28 mouse cellular contexts compared by ENCODE assay signal in genomic region chr4:27130108-27130507, GRCm38 (mm10).
DNase-seq lines count a peak whose midpoint lies in the region; ATAC-seq lines count a peak whose summit lies in the region.
"Had no signal": no experiment of that assay in that cellular context is flagged by ENCODE, and none has a peak within 500 bp of the region (broad histone marks: within the 10 kb centered on the region; RNA-seq: fewer than 3 reads in every experiment).

No protein-coding gene starts in this region.

- H3K4me3 ChIP-seq in forebrain, embryonic 14.5 days (ENCODE audit: low read depth, low read length) = no peak overlapping the region
- H3K4me3 ChIP-seq in forebrain, embryonic 11.5 days (ENCODE audit: low read depth, low read length) = no peak overlapping the region
- no peak overlapping the region for H3K4me3 ChIP-seq in midbrain, embryonic 14.5 days (replicated peaks; ENCODE audit: low read depth, low read length)
- H3K4me3 ChIP-seq in midbrain, embryonic 10.5 days = no peak overlapping the region
- H3K4me3 ChIP-seq in midbrain, embryonic 16.5 days (ENCODE audit: low read depth, low read length) = no peak overlapping the region
- no peak overlapping the region for H3K4me3 ChIP-seq in midbrain, embryonic 13.5 days (replicated peaks)
- H3K4me3 ChIP-seq: embryonic facial prominence, embryonic 13.5 days; embryonic facial prominence, embryonic 15.5 days; erythroblast, embryonic 14.5 days; forebrain, embryonic 10.5 days; forebrain, embryonic 13.5 days had no signal

- H3K36me3 ChIP-seq in forebrain, embryonic 14.5 days (ENCODE audit: control insufficient read depth, insufficient read depth, low read length) = no peaks in the 10 kb centered on the region
- no peaks in the 10 kb centered on the region for H3K36me3 ChIP-seq in forebrain, embryonic 11.5 days (ENCODE audit: control insufficient read depth, insufficient read depth, low read length)
- H3K36me3 ChIP-seq in midbrain, embryonic 14.5 days (ENCODE audit: control insufficient read depth, insufficient read depth, low read length) = no peaks in the 10 kb centered on the region
- no peaks in the 10 kb centered on the region for H3K36me3 ChIP-seq in midbrain, embryonic 10.5 days
- H3K36me3 ChIP-seq in midbrain, embryonic 16.5 days (ENCODE audit: control insufficient read depth, insufficient read depth, low read length) = no peaks in the 10 kb centered on the region
- no peaks in the 10 kb centered on the region for H3K36me3 ChIP-seq in midbrain, embryonic 13.5 days
- H3K36me3 ChIP-seq: embryonic facial prominence, embryonic 13.5 days; embryonic facial prominence, embryonic 15.5 days; forebrain, embryonic 10.5 days; G1E had no signal

- no peak overlapping the region for H3K4me2 ChIP-seq in forebrain, embryonic 14.5 days (ENCODE audit: low read length)
- no peak overlapping the region for H3K4me2 ChIP-seq in forebrain, embryonic 11.5 days (ENCODE audit: low read depth, low read length, severe bottlenecking)
- H3K4me2 ChIP-seq in midbrain, embryonic 14.5 days (ENCODE audit: low read length) = no peak overlapping the region
- no peak overlapping the region for H3K4me2 ChIP-seq in midbrain, embryonic 16.5 days (ENCODE audit: low read length)
- H3K4me2 ChIP-seq in midbrain, embryonic 13.5 days (replicated peaks) = no peak overlapping the region
- H3K4me2 ChIP-seq: embryonic facial prominence, embryonic 13.5 days; embryonic facial prominence, embryonic 15.5 days; forebrain, embryonic 13.5 days had no signal

- no peak for ATAC-seq in forebrain, embryonic 14.5 days
- ATAC-seq in forebrain, embryonic 11.5 days (replicated peaks; ENCODE audit: low FRiP score) = no peak
- ATAC-seq in midbrain, embryonic 14.5 days (ENCODE audit: low FRiP score, low TSS enrichment) = 0 out of 2 replicates have a peak, but pooled peaks have one; percentile 31
- ATAC-seq in midbrain, embryonic 16.5 days = peak; percentile 62; the same call in 1 of the 2 replicates
- no peak for ATAC-seq in midbrain, embryonic 13.5 days
- ATAC-seq: activated CD4-positive, CD25-positive, alpha-beta regulatory T cell, adult 4 months; CD4-positive, CD25-positive, alpha-beta regulatory T cell, adult 4 months; forebrain, embryonic 13.5 days; forebrain, embryonic 16.5 days; Patski had no signal

- no peak overlapping the region for H3K9ac ChIP-seq in forebrain, embryonic 14.5 days (ENCODE audit: low read length)
- no peak overlapping the region for H3K9ac ChIP-seq in forebrain, embryonic 11.5 days (ENCODE audit: low read length)
- no peak overlapping the region for H3K9ac ChIP-seq in midbrain, embryonic 14.5 days (replicated peaks; ENCODE audit: low read length)
- no peak overlapping the region for H3K9ac ChIP-seq in midbrain, embryonic 16.5 days (ENCODE audit: low read depth, low read length)
- H3K9ac ChIP-seq in midbrain, embryonic 13.5 days (replicated peaks) = no peak overlapping the region
- H3K9ac ChIP-seq: embryonic facial prominence, embryonic 13.5 days; embryonic facial prominence, embryonic 15.5 days; forebrain, embryonic 13.5 days had no signal

- WGBS in forebrain, embryonic 14.5 days = 64% methylated on average over 1 of the region's 1 CpGs
- WGBS in forebrain, embryonic 11.5 days = 66% methylated on average over 1 of the region's 1 CpGs
- WGBS in midbrain, embryonic 14.5 days = 42% methylated on average over 1 of the region's 1 CpGs
- WGBS in midbrain, embryonic 10.5 days = 68% methylated on average over 1 of the region's 1 CpGs
- 48% methylated on average over 1 of the region's 1 CpGs for WGBS in midbrain, embryonic 16.5 days
- 64% methylated on average over 1 of the region's 1 CpGs for WGBS in midbrain, embryonic 13.5 days

- H3K9me3 ChIP-seq in forebrain, embryonic 14.5 days (replicated peaks; ENCODE audit: control insufficient read depth, low read length) = no peaks in the 10 kb centered on the region
- H3K9me3 ChIP-seq in forebrain, embryonic 11.5 days (ENCODE audit: control insufficient read depth, low read length) = no peaks in the 10 kb centered on the region
- no peaks in the 10 kb centered on the region for H3K9me3 ChIP-seq in midbrain, embryonic 14.5 days (ENCODE audit: control insufficient read depth, low read length)
- H3K9me3 ChIP-seq in midbrain, embryonic 10.5 days (replicated peaks) = no peaks in the 10 kb centered on the region
- no peaks in the 10 kb centered on the region for H3K9me3 ChIP-seq in midbrain, embryonic 16.5 days (replicated peaks; ENCODE audit: control insufficient read depth, low read length, poor library complexity, severe bottlenecking)
- no peaks in the 10 kb centered on the region for H3K9me3 ChIP-seq in midbrain, embryonic 13.5 days
- H3K9me3 ChIP-seq: embryonic facial prominence, embryonic 13.5 days; embryonic facial prominence, embryonic 15.5 days; forebrain, embryonic 10.5 days; forebrain, embryonic 13.5 days; G1E had no signal

- no peak overlapping the region for H3K27ac ChIP-seq in forebrain, embryonic 14.5 days (ENCODE audit: low read depth, low read length)
- H3K27ac ChIP-seq in forebrain, embryonic 11.5 days (ENCODE audit: low read depth, low read length) = no peak overlapping the region
- no peak overlapping the region for H3K27ac ChIP-seq in midbrain, embryonic 14.5 days (replicated peaks; ENCODE audit: low read depth, low read length)
- no peak overlapping the region for H3K27ac ChIP-seq in midbrain, embryonic 10.5 days (replicated peaks)
- H3K27ac ChIP-seq in midbrain, embryonic 16.5 days (ENCODE audit: low read length) = no peak overlapping the region
- H3K27ac ChIP-seq in midbrain, embryonic 13.5 days = no peak overlapping the region
- H3K27ac ChIP-seq: embryonic facial prominence, embryonic 13.5 days; embryonic facial prominence, embryonic 15.5 days; forebrain, embryonic 10.5 days; forebrain, embryonic 13.5 days had no signal

- peak; percentile 2 for DNase-seq in forebrain, embryonic 14.5 days (ENCODE audit: low spot score)
- DNase-seq in forebrain, embryonic 11.5 days (ENCODE audit: low spot score) = no peak
- peak; percentile 55 for DNase-seq in midbrain, embryonic 14.5 days
- no peak for DNase-seq in midbrain, embryonic 10.5 days (ENCODE audit: low spot score)
- DNase-seq: adrenal gland, adult 8-10 months; adrenal gland, postnatal 14 days; adrenal gland, postnatal 36 days; B cell, adult 2 months; cerebellum, adult 11 months; cerebellum, adult 18-20 months; cerebellum, adult 8-10 months; cerebellum, adult 9-11 months; cerebellum, postnatal 14 days; cerebellum, postnatal 36 days; embryo, embryonic 11 days had no signal

- H3K4me1 ChIP-seq in forebrain, embryonic 14.5 days (ENCODE audit: control insufficient read depth, insufficient read depth, low read length) = no peaks in the 10 kb centered on the region
- H3K4me1 ChIP-seq in forebrain, embryonic 11.5 days (replicated peaks; ENCODE audit: control insufficient read depth, insufficient read depth, low read length) = no peaks in the 10 kb centered on the region
- H3K4me1 ChIP-seq in midbrain, embryonic 14.5 days (ENCODE audit: control insufficient read depth, insufficient read depth, low read length) = no peaks in the 10 kb centered on the region
- no peaks in the 10 kb centered on the region for H3K4me1 ChIP-seq in midbrain, embryonic 10.5 days
- no peaks in the 10 kb centered on the region for H3K4me1 ChIP-seq in midbrain, embryonic 16.5 days (ENCODE audit: control insufficient read depth, insufficient read depth, low read length)
- no peaks in the 10 kb centered on the region for H3K4me1 ChIP-seq in midbrain, embryonic 13.5 days (replicated peaks)
- H3K4me1 ChIP-seq: embryonic facial prominence, embryonic 13.5 days; embryonic facial prominence, embryonic 15.5 days; forebrain, embryonic 10.5 days; forebrain, embryonic 13.5 days had no signal

- H3K27me3 ChIP-seq in forebrain, embryonic 14.5 days (replicated peaks; ENCODE audit: control insufficient read depth, insufficient read depth, low read length) = no peaks in the 10 kb centered on the region
- H3K27me3 ChIP-seq in forebrain, embryonic 11.5 days (ENCODE audit: control insufficient read depth, insufficient read depth, low read length) = no peaks in the 10 kb centered on the region
- H3K27me3 ChIP-seq in midbrain, embryonic 14.5 days (ENCODE audit: control insufficient read depth, insufficient read depth, low read length) = no peaks in the 10 kb centered on the region
- H3K27me3 ChIP-seq in midbrain, embryonic 10.5 days (ENCODE audit: low read depth, poor library complexity, severe bottlenecking) = no peaks in the 10 kb centered on the region
- no peaks in the 10 kb centered on the region for H3K27me3 ChIP-seq in midbrain, embryonic 16.5 days (ENCODE audit: control insufficient read depth, insufficient read depth, low read depth, low read length)
- no peaks in the 10 kb centered on the region for H3K27me3 ChIP-seq in midbrain, embryonic 13.5 days
- H3K27me3 ChIP-seq: CH12.LX; embryonic facial prominence, embryonic 13.5 days; embryonic facial prominence, embryonic 15.5 days; forebrain, embryonic 13.5 days; Patski had no signal

Comparison
In these comparisons a context has a peak if more than half of its experiments do, and no peak if none do; other contexts are left out.
1. ATAC-seq: peak in midbrain, embryonic 14.5 days (single experiment) and midbrain, embryonic 16.5 days (single experiment); none in forebrain, embryonic 14.5 days (single experiment), forebrain, embryonic 11.5 days (single experiment) and midbrain, embryonic 13.5 days (single experiment).
2. DNase-seq: peak in forebrain, embryonic 14.5 days (single experiment) and midbrain, embryonic 14.5 days (single experiment); none in forebrain, embryonic 11.5 days (single experiment) and midbrain, embryonic 10.5 days (single experiment).